27 mouse cellular contexts compared by ENCODE assay signal in genomic region chr6:86543869-86544268, GRCm38 (mm10). TPM values are rescaled to one million over a fixed set of nuclear protein-coding genes. Genes with fewer than 3 reads are reported as not detected.
A peak's percentile ranks its signal among the peaks of the same experiment; 100 is the strongest.
DNase-seq lines count a peak whose midpoint lies in the region; ATAC-seq and TF ChIP-seq lines count a peak whose summit lies in the region.
"Had no signal": no experiment of that assay in that cellular context is flagged by ENCODE, and none has a peak within 500 bp of the region (broad histone marks: within the 10 kb centered on the region; RNA-seq: fewer than 3 reads in every experiment).

No protein-coding gene starts in this region.

- no peak for ATAC-seq in midbrain, embryonic 11.5 days (ENCODE audit: low FRiP score)
- no peak for ATAC-seq in midbrain, embryonic 13.5 days
- ATAC-seq: CD4-positive, CD25-positive, alpha-beta regulatory T cell, adult 4 months; forebrain, embryonic 14.5 days; forebrain, embryonic 16.5 days had no signal

- no peaks in the 10 kb centered on the region for H3K4me1 ChIP-seq in midbrain, embryonic 11.5 days (ENCODE audit: control insufficient read depth, insufficient read depth, low read length)
- H3K4me1 ChIP-seq in midbrain, embryonic 13.5 days (replicated peaks): no peaks in the 10 kb centered on the region
- peaks cover 0 to 13% of the 10 kb centered on the region in 2 experiments; a peak in 2 of 4 replicates for H3K4me1 ChIP-seq in MEL (ENCODE audit: control insufficient read depth in 1 of 2, insufficient read depth in 2 of 2, low read length in 2 of 2)
- H3K4me1 ChIP-seq: embryonic facial prominence, embryonic 13.5 days; embryonic facial prominence, embryonic 15.5 days; forebrain, embryonic 10.5 days; forebrain, embryonic 12.5 days had no signal

- no peaks in the 10 kb centered on the region for H3K9me3 ChIP-seq in midbrain, embryonic 11.5 days (ENCODE audit: control insufficient read depth, low read length)
- no peaks in the 10 kb centered on the region for H3K9me3 ChIP-seq in midbrain, embryonic 13.5 days
- no peaks in the 10 kb centered on the region for H3K9me3 ChIP-seq in MEL (replicated peaks; ENCODE audit: insufficient read depth, low read length)
- H3K9me3 ChIP-seq: embryonic facial prominence, embryonic 13.5 days; embryonic facial prominence, embryonic 15.5 days; forebrain, embryonic 10.5 days; forebrain, embryonic 12.5 days; G1E had no signal

- no peak for DNase-seq in layer of hippocampus, adult 2 months (ENCODE audit: low spot score in 2 of 2)
- DNase-seq in layer of hippocampus, adult 18-20 months (ENCODE audit: low spot score in 2 of 2): no peak
- peak; percentile 14 for DNase-seq in midbrain, embryonic 11.5 days (ENCODE audit: low spot score, missing footprints)
- DNase-seq in MEL (ENCODE audit: low read depth, low spot score): no peak
- no peak for DNase-seq in adrenal gland, adult 18-20 months (ENCODE audit: low spot score in 2 of 2)
- no peak for DNase-seq in kidney, postnatal 25 days
- DNase-seq: adrenal gland, adult 2 months; adrenal gland, postnatal 10 days; adrenal gland, postnatal 25 days; B cell, adult 2 months; cerebellum, adult 11 months; cerebellum, adult 18-20 months; cerebellum, adult 8-10 months; cerebellum, adult 9-11 months; cerebellum, postnatal 14 days; cerebellum, postnatal 36 days; embryo, embryonic 11 days had no signal

- TF ChIP-seq CTCF in layer of hippocampus, adult 2 months (conservative IDR thresholded peaks at IDR 0.05): no peak
- TF ChIP-seq CTCF in MEL (IDR thresholded peaks at IDR 0.05 in 2 of 3, conservative IDR thresholded peaks at IDR 0.05 in 1 of 3; ENCODE audit: control insufficient read depth in 1 of 3, insufficient read depth in 1 of 3, low read depth in 2 of 3, low read length in 3 of 3, poor library complexity in 1 of 3, severe bottlenecking in 1 of 3): no peak

- TF ChIP-seq RAD21 in MEL (IDR thresholded peaks at IDR 0.05; ENCODE audit: low read depth, low read length): no peak

- H3K27ac ChIP-seq in layer of hippocampus, adult 2 months: 0 out of 2 replicates have a peak overlapping the region, but pooled peaks have one; percentile 18
- no peak overlapping the region for H3K27ac ChIP-seq in midbrain, embryonic 11.5 days (ENCODE audit: low read depth, low read length)
- no peak overlapping the region for H3K27ac ChIP-seq in midbrain, embryonic 13.5 days
- no peak overlapping the region for H3K27ac ChIP-seq in MEL (ENCODE audit: control insufficient read depth, low read depth, low read length)
- H3K27ac ChIP-seq: embryonic facial prominence, embryonic 13.5 days; embryonic facial prominence, embryonic 15.5 days; forebrain, embryonic 10.5 days; forebrain, embryonic 12.5 days had no signal

- TF ChIP-seq POLR2A in MEL (IDR thresholded peaks at IDR 0.05; ENCODE audit: control insufficient read depth in 1 of 2, insufficient read depth in 1 of 2, low read depth in 1 of 2, low read length in 2 of 2, poor library complexity in 1 of 2): no peak

- no peak for TF ChIP-seq EP300 in MEL (IDR thresholded peaks at IDR 0.05; ENCODE audit: low read depth in 1 of 2, low read length in 2 of 2)

- H3K4me3 ChIP-seq in layer of hippocampus, adult 2 months: no peak overlapping the region
- no peak overlapping the region for H3K4me3 ChIP-seq in midbrain, embryonic 11.5 days (ENCODE audit: low read depth, low read length)
- H3K4me3 ChIP-seq in midbrain, embryonic 13.5 days (replicated peaks): no peak overlapping the region
- H3K4me3 ChIP-seq in MEL (ENCODE audit: control insufficient read depth in 1 of 2, insufficient read depth in 1 of 2, low read depth in 2 of 2, low read length in 2 of 2): no peak overlapping the region
- H3K4me3 ChIP-seq: embryonic facial prominence, embryonic 13.5 days; embryonic facial prominence, embryonic 15.5 days; erythroblast, embryonic 14.5 days; forebrain, embryonic 10.5 days; forebrain, embryonic 12.5 days had no signal

- WGBS in midbrain, embryonic 11.5 days: 93% methylated on average over 3 of the region's 3 CpGs
- 92% methylated on average over 3 of the region's 3 CpGs for WGBS in midbrain, embryonic 13.5 days

- no peaks in the 10 kb centered on the region for H3K27me3 ChIP-seq in midbrain, embryonic 11.5 days (ENCODE audit: control insufficient read depth, insufficient read depth, low read length)
- H3K27me3 ChIP-seq in midbrain, embryonic 13.5 days: no peaks in the 10 kb centered on the region
- H3K27me3 ChIP-seq in MEL (ENCODE audit: control insufficient read depth in 1 of 2, insufficient read depth in 2 of 2, low read length in 2 of 2): no peaks in the 10 kb centered on the region
- H3K27me3 ChIP-seq: embryonic facial prominence, embryonic 13.5 days; embryonic facial prominence, embryonic 15.5 days; forebrain, embryonic 12.5 days had no signal

- H3K79me2 ChIP-seq in MEL (ENCODE audit: control insufficient read depth, insufficient read depth, low read length, poor library complexity): no peaks in the 10 kb centered on the region; the same call in 1 of the 2 replicates

- H3K9ac ChIP-seq in midbrain, embryonic 11.5 days (ENCODE audit: low read length): no peak overlapping the region
- no peak overlapping the region for H3K9ac ChIP-seq in midbrain, embryonic 13.5 days (replicated peaks)
- no peak overlapping the region for H3K9ac ChIP-seq in MEL (ENCODE audit: control insufficient read depth, low read depth, low read length, poor library complexity, severe bottlenecking)
- H3K9ac ChIP-seq: embryonic facial prominence, embryonic 13.5 days; embryonic facial prominence, embryonic 15.5 days; forebrain, embryonic 12.5 days had no signal

- no peak overlapping the region for H3K4me2 ChIP-seq in midbrain, embryonic 11.5 days
- H3K4me2 ChIP-seq in midbrain, embryonic 13.5 days (replicated peaks): no peak overlapping the region
- H3K4me2 ChIP-seq: embryonic facial prominence, embryonic 13.5 days; embryonic facial prominence, embryonic 15.5 days; forebrain, embryonic 12.5 days had no signal

- peaks cover 9% of the 10 kb centered on the region; the same call in 1 of the 2 replicates for H3K36me3 ChIP-seq in midbrain, embryonic 11.5 days (ENCODE audit: control insufficient read depth, insufficient read depth, low read length)
- H3K36me3 ChIP-seq in midbrain, embryonic 13.5 days: peaks cover 74% of the 10 kb centered on the region
- H3K36me3 ChIP-seq in MEL (ENCODE audit: control insufficient read depth in 1 of 2, insufficient read depth in 2 of 2, low read length in 2 of 2): peaks cover 0 to 14% of the 10 kb centered on the region in 2 experiments; a peak in 3 of 4 replicates

TF ChIP-seq in MEL, 35 proteins besides CTCF, POLR2A, EP300 and RAD21:
- no peak for TF ChIP-seq ELF1 (IDR thresholded peaks at IDR 0.05; ENCODE audit: low read depth, low read length)
- 0 out of 2 replicates have a peak, but pooled peaks have one; percentile 36 for TF ChIP-seq MAFK (IDR thresholded peaks at IDR 0.05; ENCODE audit: borderline replicate concordance, low read depth, low read length)

RNA-seq across cellular contexts. Expression of gene Pcbp1, which starts 17.7 kb away (rescaled TPM):
- 100 to 1,000 TPM; 179 to 184 TPM for total RNA-seq in layer of hippocampus, adult 2 months (2021)
- total RNA-seq in layer of hippocampus, adult 18-20 months (2021): 100 to 1,000 TPM; 197 to 204 TPM
- 418 and 497 TPM in 2 replicates for polyA plus RNA-seq in midbrain, embryonic 11.5 days (2014; fragmentation: Nextera tagmentation; extraction: Ambion mirVana)
- polyA plus RNA-seq in midbrain, embryonic 13.5 days (2015; fragmentation: Nextera tagmentation; extraction: Ambion mirVana): 246 and 342 TPM in 2 replicates
- total RNA-seq in MEL (2012; rRNA removed): 74.2 and 83.5 TPM in 2 replicates
- polyA plus RNA-seq in MEL (2012; ENCODE audit: insufficient read depth in 1 of 2, insufficient read length in 2 of 2, low read depth in 1 of 2, low replicate concordance in 2 of 2, missing spikeins in 1 of 2): 100 to 1,000 TPM in 1 of 2 experiments, not detected in 1; 385 TPM
- total RNA-seq in adrenal gland, adult 18-20 months (2021): 100 to 1,000 TPM; 331 to 339 TPM
